Mouse (Mus musculus) naive thymus-derived CD4-positive, alpha-beta T cell, adult 2 months (primary cell): ENCODE measurements around the gene Atad5.
"Not testable (repeated sequence)": the region's sequence is repeated elsewhere in the genome, so short reads cannot be mapped to it uniquely, and the experiment has no call there.

Source experiments
- DNase-seq: peaks from one replicate; pipeline ENCODE4 v3.0.0-alpha.2; 2011; ENCODE audit warnings: low read depth

Atad5 gene

GRCm38 (mm10) chr11:80088917-80089816 lies at the start of gene Atad5:
TSS of gene Atad5 (plus strand) at chr11:80089400.
- peak; percentile 92 for DNase-seq

DNA sequence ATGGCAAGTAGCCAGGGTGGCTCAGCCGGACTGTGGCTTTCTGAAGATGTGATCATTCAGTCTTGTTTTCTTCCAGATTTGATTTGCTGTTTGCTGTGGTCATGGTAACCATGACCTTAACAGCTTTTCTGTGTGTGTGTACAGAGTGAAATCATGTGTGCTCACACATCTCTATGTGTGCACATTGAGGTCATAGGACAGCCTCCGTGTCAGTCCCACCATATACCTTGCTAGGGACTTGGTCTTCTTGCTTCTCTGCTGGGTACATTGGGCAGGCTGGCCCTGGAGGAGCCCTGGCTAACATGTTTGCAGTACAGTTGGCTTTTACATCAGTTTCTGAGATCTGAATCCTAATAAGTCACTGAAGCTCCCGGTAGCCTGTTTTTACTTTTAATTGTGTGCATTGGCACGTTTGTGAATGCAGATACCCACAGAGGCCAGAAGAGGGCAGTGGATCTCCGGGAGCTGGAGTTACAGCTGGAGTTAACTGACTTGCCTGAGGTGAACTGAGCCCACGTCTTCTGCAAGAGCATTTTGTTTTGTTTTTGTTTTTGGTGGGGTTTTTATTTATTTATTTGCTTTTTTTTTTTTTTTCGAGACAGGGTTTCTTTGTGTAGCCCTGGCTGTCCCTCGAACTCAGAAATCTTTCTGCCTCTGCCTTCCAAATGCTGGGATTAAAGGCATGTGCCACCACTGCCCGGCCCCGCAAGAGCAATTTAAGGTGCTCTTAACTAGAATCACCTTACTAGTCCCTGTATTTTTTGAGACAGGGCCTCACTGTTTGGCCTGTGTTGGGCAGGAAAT lies 46.4 kb upstream of the Atad5 start:
- DNase-seq: peak; percentile 75

GRCm38 (mm10) chr11:80043419-80043817 lies 45.8 kb upstream of the Atad5 start:
- peak; percentile 39 for DNase-seq

GRCm38 (mm10) chr11:80046856-80047255 lies 42.3 kb upstream of the Atad5 start:
- no peak for DNase-seq

GRCm38 (mm10) chr11:80050088-80050487 lies 39.1 kb upstream of the Atad5 start:
- no peak for DNase-seq

- no peak for DNase-seq
These were observed 36.7 kb upstream of the Atad5 start for GRCm38 (mm10) chr11:80052456-80052855.

GRCm38 (mm10) chr11:80053171-80053570 lies 36.0 kb upstream of the Atad5 start:
- no peak for DNase-seq

DNA sequence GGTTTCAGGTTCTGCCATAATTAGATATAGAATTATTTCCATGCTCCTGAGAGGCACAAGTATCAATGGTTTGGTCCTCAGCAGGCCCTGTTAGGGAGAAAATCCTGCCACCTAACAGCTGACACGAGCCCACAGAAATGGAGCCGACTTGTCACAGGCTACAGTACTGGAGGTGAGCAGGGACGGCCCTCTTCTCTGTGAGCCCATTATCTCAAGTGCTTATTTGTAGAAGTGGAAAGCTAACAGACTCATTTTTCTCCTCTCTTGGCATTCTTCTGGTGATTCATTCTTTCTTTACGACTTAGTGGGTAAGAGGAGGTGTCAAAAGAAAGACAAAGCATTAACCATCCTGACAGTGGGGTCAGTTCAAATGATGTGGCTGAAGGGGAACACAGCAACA lies 34.5 kb upstream of the Atad5 start:
- DNase-seq: no peak

GRCm38 (mm10) chr11:80056141-80056540 lies 33.1 kb upstream of the Atad5 start:
- DNase-seq: no peak

- DNase-seq: no peak
These were observed 27.0 kb upstream of the Atad5 start for GRCm38 (mm10) chr11:80062159-80062558.

DNA sequence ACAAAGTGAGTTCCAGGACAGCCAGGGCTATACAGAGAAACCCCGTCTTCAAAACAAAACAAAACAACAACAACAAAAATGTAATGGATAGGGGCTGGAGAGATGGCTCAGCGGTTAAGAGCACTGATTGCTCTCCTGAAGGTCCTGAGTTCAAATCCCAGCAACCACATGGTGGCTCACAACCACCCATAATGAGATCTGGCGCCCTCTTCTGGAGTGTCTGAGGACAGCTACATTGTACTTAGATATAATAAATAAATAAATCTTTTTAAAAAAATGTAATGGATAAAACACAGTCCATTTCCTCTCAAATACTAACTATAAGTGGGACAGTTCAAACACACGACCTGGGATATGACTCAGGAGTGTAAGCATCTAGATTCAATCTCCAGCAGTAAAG lies 22.8 kb upstream of the Atad5 start:
- DNase-seq: not testable (repeated sequence)

DNA sequence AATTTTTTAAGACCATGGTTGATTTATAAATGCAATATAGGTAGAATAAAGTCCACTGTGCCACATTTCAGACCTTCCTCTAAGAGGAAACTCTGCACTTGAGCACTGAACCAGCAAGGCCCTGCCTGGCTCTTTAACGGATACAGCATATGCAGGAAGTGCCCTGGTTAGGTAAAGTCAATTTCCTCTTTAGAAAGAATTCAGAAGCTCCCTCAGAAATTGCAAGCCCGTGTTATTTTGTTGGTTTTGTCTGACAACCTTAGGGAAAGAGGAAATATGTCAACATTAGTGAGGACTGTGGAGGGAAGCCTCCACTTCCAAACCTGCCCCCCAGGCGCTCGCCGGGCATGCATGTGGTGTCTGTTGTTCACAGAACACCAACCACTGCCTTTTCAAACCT lies 21.6 kb upstream of the Atad5 start:
- DNase-seq: peak; percentile 69

DNA sequence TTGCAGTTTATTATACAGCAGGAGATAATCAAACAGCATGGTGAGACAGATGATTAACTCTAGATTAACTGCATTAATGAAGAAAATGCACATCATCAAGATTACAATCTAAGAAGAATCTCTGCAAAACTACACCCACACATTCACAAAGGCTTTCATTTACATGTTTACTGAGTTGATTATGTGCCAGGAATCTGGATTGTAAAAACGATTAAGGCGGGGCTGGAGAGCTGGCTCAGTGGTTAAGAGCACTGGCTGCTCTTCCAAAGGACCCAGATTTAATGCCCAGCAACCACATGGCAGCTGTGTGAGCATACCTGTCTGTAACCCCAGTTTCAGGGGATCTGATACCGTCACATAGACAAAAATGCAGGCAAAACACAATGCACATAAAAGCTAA lies 19.4 kb upstream of the Atad5 start:
- DNase-seq: no peak

- no peak for DNase-seq
These were observed 18.2 kb upstream of the Atad5 start for GRCm38 (mm10) chr11:80071039-80071438.

DNA sequence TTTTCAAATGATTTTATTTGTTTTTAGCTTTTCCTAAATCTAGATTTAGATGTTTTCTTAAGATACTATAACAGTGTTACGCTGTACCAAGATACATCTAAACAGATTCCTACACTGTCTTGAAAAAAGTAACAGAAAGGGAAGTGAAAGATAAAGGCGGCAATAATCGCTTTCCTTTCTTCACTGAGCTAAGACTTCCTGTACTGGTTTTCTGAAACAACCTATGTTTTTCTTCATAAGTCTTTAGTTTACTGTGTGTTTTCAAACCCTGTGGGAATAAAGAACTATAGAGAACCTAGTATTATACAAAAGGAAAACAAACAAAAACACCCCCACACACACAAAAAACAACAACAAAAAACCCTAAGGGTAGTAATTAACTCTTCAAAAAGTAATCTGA lies 16.8 kb upstream of the Atad5 start:
- peak; percentile 63 for DNase-seq

DNA sequence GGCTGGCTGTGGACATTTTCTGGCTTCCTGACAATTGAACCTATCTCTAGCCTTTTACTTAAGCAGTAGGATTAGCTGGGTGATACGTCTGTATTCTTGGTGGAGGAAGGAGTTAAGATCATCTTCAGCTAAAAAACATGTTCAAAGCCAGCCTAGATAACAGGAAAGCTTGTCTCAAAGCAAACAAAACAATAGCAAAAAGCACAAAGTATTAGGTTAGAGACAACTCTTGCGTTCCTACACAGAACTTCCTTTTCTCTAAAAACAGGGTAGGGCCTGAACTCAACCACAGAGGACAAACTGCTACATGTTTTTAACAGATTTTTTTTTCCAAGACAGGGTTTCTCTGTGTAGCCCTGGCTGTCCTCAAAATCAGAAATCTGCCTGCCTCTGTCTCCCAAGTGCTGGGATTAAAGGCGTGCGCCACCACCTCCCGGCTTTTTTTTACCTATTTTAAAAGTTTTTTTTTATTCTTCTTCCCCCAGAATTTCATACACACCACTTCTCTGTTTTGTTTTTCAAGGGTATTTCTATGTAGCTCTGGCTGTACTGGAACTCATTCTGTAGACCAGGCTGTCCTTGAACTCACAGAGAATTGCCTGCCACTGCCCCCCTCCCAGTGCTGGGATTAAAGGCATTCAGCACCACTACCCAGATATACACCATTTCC lies 13.5 kb upstream of the Atad5 start:
- DNase-seq: peak; percentile 75

DNA sequence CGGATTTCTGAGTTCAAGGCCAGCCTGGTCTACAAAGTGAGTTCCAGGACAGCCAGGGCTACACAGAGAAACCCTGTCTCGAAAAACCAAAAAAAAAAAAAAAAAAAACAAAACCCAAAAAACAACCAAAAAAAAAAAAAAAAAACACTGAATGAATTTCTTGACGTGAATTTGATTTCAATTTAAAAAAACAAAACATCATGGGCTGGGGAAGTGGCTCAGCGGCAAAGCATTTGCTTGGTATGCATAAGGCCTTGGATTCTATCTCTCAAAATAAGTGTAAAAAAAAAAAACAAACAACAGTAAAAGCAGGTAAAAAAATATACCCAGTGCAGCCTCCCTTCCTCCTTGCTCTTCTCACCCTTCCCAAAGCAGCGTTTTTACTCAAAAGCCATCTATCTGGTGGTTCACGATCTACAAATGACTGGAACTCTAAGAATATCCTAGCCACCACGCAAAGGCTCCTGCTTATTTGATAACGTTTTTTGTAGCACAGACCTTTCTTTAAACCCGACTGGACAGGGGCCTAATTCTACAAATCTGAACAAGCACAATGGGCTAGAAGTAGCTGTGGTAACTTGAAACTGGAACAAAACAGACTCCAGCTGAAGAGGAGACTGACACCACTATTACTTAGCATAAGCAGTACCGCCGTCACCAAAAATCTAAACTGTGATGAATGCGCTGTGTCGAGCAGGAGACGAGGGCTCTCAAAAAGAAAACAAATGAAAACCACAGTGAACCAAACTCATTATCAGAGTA lies 11.2 kb upstream of the Atad5 start:
- DNase-seq: peak; percentile 60

DNA sequence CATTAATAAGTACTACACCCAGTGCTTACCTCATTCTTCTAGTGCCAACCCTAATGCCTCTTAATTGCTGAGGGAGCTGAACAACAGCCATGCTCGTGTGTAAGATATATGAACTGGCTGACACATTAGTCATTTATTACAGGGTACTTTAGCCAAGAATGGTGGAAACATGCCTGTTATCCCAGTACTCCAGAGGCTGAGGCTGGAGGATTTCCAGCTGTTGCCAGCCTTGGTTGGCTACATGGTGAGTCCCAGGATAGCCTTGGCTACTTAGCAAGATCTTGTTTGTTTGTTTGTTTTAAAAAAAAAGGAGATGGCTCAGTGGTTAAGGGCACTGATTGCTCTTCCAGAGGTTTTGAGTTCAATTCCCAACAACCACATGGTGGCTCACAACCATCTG lies 10.4 kb upstream of the Atad5 start:
- DNase-seq: no peak

DNA sequence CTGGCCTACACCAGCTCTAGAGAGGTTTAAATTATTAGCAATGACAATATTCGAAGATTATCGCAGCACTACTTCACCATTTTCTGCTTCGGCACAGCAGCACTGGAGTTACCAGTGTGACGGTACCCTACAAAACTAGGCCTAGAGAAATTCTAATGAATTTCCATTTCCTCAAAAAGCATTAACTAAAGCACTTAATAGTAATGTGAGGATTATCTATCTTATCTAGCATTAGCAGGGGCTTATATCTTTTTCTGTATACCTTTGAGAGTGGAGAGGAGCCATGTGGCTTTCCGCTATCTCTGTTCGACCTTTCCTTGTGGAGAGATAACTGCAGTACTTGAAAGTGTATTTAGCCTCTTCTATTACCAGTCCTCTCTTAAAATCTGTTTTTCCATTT lies 9.4 kb upstream of the Atad5 start:
- DNase-seq: no peak

- no peak for DNase-seq
These were observed 8.8 kb upstream of the Atad5 start for GRCm38 (mm10) chr11:80080381-80080825.

DNA sequence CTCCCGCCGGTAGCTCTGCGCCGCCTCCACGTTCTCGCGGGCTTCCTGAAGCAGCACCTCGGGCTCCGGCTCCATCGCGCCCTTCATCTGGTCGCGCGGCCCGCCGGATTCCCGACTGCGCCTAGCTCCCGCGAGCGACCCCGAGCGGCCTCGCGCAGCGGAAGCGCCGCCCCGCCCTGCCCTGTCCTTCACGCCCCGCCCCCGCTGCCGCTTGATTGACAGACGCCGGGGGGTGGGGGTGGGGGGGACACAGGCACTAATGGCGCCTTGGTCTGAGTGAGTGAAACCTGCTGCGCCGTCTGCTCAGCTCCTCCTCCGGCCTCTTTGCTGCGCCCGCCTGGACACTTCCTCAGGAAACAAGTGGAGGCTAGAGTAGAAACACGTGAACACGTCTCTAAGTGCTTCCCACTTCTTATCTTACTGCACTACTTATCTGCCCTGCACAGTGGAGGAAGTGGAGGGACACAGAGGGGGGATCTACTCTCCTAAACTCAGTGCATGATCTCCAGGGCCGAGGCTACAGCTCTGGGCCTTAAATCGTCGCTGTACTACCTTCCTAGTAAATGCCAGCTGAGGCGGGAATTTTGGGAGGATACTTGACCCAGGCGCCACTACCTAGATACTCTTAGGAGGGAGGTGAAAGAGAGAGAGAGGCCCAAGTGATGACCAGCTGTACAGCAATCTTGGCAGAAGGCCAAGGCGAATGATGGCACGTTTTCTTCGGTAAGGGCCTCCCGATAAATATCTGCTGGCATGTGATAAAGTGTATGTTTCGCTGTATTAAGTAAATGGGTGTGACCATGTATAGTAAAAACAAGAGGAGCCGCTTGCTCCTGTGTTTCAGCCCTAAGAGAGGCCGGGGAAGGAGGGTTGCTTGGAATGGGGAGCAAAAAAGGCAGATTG lies 8.1 kb upstream of the Atad5 start, which contains the start of gene Crlf3:
Gene Crlf3 (minus strand): TSS at position 166 of the 903 bp plus-strand sequence.
- peak; percentile 95 for DNase-seq
